Mouse (Mus musculus) ES-Bruce4 (cell line): ENCODE results near the gene Macrod2. TPM values are rescaled to one million over a fixed set of nuclear protein-coding genes. Genes with fewer than 3 reads are reported as not detected.

Experiments
- H3K27ac ChIP-seq: 2 replicates; pipeline ENCODE4 v1.5.1; 2012; ENCODE audit warnings: low read length, inconsistent platforms; ENCODE audit not compliant: insufficient read depth
- H3K27me3 ChIP-seq: 2 replicates; pipeline ENCODE4 v1.6.1; 2012; ENCODE audit warnings: mild to moderate bottlenecking, low read length, inconsistent platforms; ENCODE audit not compliant: control insufficient read depth, poor library complexity, insufficient read depth, severe bottlenecking
- H3K36me3 ChIP-seq: 2 replicates; pipeline ENCODE4 v1.6.1; 2012; ENCODE audit warnings: inconsistent platforms, mild to moderate bottlenecking, low read length, moderate library complexity; ENCODE audit not compliant: control insufficient read depth, poor library complexity, insufficient read depth, severe bottlenecking
- H3K4me1 ChIP-seq: one replicate; pipeline ENCODE4 v1.8.1; 2011; ENCODE audit warnings: low read length; ENCODE audit not compliant: control insufficient read depth, insufficient read depth
- H3K4me3 ChIP-seq: 2 replicates; pipeline ENCODE4 v1.5.1; 2011; ENCODE audit warnings: low read depth, mild to moderate bottlenecking, low read length
- H3K9ac ChIP-seq: 2 replicates; pipeline ENCODE4 v1.6.1; 2012; ENCODE audit warnings: low read depth, mild to moderate bottlenecking, inconsistent platforms; ENCODE audit not compliant: poor library complexity, severe bottlenecking
- H3K9me3 ChIP-seq: replicated peaks from 2 replicates; pipeline ENCODE4 v1.6.1; 2012; ENCODE audit warnings: mild to moderate bottlenecking, low read length, inconsistent platforms; ENCODE audit not compliant: control insufficient read depth, poor library complexity, insufficient read depth, severe bottlenecking
- CTCF ChIP-seq: IDR thresholded peaks from one replicate; pipeline ENCODE4 v1.8.1; 2011; ENCODE audit warnings: low read depth, low read length
- EP300 ChIP-seq: IDR thresholded peaks from 2 replicates; pipeline ENCODE4 v1.6.1; 2011; ENCODE audit warnings: low read depth, low read length; ENCODE audit not compliant: insufficient read depth
- POLR2A ChIP-seq: IDR thresholded peaks from one replicate; pipeline ENCODE4 v1.8.1; 2011; ENCODE audit warnings: low read length; ENCODE audit not compliant: insufficient read depth
- polyA plus RNA-seq: library from polyadenylated mRNA; stranded (reverse); fragments of >200 nt; gene quantifications from 2 replicates; pipeline ENCODE4 v1.2.4, GENCODE M21; 2011; ENCODE audit warnings: low read depth; ENCODE audit not compliant: missing spikeins, insufficient read depth, insufficient read length

Macrod2 gene
- polyA plus RNA-seq, 1 experiment: 11.9 TPM

DNA sequence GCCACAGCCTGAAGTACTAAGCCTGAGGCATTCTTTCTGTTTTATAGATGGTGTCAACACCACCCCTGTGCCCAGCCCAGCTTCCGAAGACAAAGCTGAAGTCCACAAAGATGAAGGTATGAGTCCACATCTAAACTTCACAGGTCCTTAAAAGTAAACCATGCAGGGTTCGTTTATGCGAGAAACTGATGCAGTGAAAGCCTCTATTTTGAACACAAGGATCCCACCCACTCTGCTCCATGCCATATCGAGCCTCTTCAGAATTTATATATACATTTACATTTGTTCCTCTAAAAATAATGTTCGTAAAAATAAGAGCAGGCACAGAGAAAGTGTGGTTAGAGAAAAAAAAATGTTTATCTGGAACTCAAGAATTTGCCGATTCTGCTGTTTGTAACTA, 1865.9 kb downstream of the Macrod2 start:
- Histone ChIP-seq H3K9me3 (peaks cover 3% of the 10 kb centered on the region), H3K27me3 (no peaks in the 10 kb centered on the region), H3K4me3 (no peak overlapping the region), H3K36me3 (no peaks in the 10 kb centered on the region), H3K4me1 (no peaks in the 10 kb centered on the region), H3K9ac (no peak overlapping the region), H3K27ac (no peak overlapping the region)
- TF ChIP-seq CTCF (no peak), POLR2A (no peak), EP300 (no peak)

DNA sequence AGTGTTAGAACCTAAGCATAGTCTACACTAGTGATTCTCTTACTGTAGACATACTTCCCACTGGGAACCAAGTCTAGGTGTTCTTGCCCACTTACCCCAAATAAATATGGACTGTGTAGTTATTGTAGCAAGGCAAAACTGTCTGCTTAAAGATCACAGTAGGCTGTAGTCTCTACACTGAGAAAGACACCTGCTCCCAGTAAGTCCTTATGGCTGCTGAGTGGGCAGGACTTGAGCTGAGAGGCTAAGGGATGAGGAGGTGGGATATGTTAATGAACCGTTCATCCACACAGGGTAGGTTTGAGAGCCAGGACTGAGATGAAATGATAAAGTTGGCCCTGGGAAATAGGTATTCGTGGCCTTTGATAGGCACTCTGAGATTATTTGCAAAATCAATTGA, 1869.6 kb downstream of the Macrod2 start:
- H3K9ac ChIP-seq: no peak overlapping the region
- no peaks in the 10 kb centered on the region for H3K27me3 ChIP-seq
- no peaks in the 10 kb centered on the region for H3K4me1 ChIP-seq
- TF ChIP-seq POLR2A (no peak), CTCF (no peak), EP300 (no peak)
- H3K4me3 ChIP-seq: no peak overlapping the region
- no peak overlapping the region for H3K27ac ChIP-seq
- no peaks in the 10 kb centered on the region for H3K9me3 ChIP-seq
- H3K36me3 ChIP-seq: no peaks in the 10 kb centered on the region

- H3K4me1 ChIP-seq: no peaks in the 10 kb centered on the region
- H3K27ac ChIP-seq: no peak overlapping the region
- H3K4me3 ChIP-seq: no peak overlapping the region
- no peak for TF ChIP-seq CTCF
- TF ChIP-seq EP300: no peak
- TF ChIP-seq POLR2A: no peak
- no peaks in the 10 kb centered on the region for H3K36me3 ChIP-seq
- no peaks in the 10 kb centered on the region for H3K9me3 ChIP-seq
- no peaks in the 10 kb centered on the region for H3K27me3 ChIP-seq
- no peak overlapping the region for H3K9ac ChIP-seq
Observed at GRCm38 (mm10) chr2:142267836-142268235, 1872.7 kb downstream of the Macrod2 start.

GRCm38 (mm10) chr2:142286761-142287160, 1891.7 kb downstream of the Macrod2 start:
- TF ChIP-seq POLR2A (no peak), CTCF (no peak), EP300 (no peak)
- H3K9me3 ChIP-seq: no peaks in the 10 kb centered on the region
- H3K4me1 ChIP-seq: no peaks in the 10 kb centered on the region
- H3K9ac ChIP-seq: no peak overlapping the region
- H3K4me3 ChIP-seq: no peak overlapping the region
- no peaks in the 10 kb centered on the region for H3K27me3 ChIP-seq
- no peak overlapping the region for H3K27ac ChIP-seq
- no peaks in the 10 kb centered on the region for H3K36me3 ChIP-seq

GRCm38 (mm10) chr2:142294831-142295230, 1899.7 kb downstream of the Macrod2 start:
- Histone ChIP-seq H3K27ac (no peak overlapping the region), H3K4me3 (no peak overlapping the region), H3K4me1 (no peaks in the 10 kb centered on the region), H3K36me3 (no peaks in the 10 kb centered on the region), H3K27me3 (no peaks in the 10 kb centered on the region), H3K9ac (no peak overlapping the region), H3K9me3 (no peaks in the 10 kb centered on the region)
- TF ChIP-seq CTCF: no peak
- TF ChIP-seq EP300: no peak
- no peak for TF ChIP-seq POLR2A

- TF ChIP-seq EP300 (no peak), POLR2A (no peak), CTCF (no peak)
- no peak overlapping the region for H3K9ac ChIP-seq
- peaks cover 11% of the 10 kb centered on the region; the same call in 1 of the 2 replicates for H3K9me3 ChIP-seq
- H3K36me3 ChIP-seq: no peaks in the 10 kb centered on the region
- H3K4me3 ChIP-seq: no peak overlapping the region
- no peaks in the 10 kb centered on the region for H3K4me1 ChIP-seq
- no peak overlapping the region for H3K27ac ChIP-seq
- no peaks in the 10 kb centered on the region for H3K27me3 ChIP-seq
Observed at GRCm38 (mm10) chr2:142303098-142303911, 1908.2 kb downstream of the Macrod2 start.
